Mouse (Mus musculus): Measurements from ENCODE around the gene Ptprb.

DNA sequence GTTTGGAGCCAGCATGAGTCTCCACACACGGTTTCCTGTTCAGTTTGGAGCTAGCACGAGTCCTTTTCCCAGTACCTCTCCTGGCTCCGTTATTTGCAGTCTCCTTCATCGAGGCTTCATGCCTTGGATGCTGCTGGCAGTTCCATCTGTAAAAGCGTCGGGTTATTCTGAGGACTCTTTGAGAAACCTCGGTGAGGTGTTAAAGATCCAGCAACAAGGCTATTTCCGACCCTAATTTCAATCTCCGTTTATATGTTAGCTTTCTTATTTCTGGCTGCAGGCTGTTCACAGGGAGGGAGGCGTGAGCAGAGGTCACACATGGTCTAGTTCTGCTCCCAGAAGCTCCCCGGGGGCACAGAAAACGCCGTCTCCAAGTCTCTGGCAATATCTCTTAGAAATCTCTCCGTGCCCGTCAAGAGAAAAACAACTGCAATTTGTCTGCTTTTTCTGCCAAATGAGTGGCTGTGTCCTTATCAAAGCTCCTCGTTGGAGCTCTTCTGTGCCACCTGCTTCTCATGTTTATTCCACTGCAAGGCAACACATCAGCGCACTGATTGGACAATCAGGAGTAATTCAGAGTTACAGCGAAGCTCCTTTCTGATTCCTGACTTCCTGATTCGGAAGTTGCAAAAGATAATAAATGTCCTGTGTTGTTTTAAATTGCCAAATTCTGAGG lies 132.5 kb downstream of the Ptprb start:
- no peak for TF ChIP-seq GATA1 (IDR thresholded peaks at IDR 0.05; ENCODE audit: low read length)
- no peak for TF ChIP-seq TAL1 (IDR thresholded peaks at IDR 0.05; ENCODE audit: low read length)
